Mouse (Mus musculus) hindbrain, postnatal 0 days (tissue): Measurements from ENCODE around the gene Styxl1. TPM values are rescaled to one million over a fixed set of nuclear protein-coding genes. Genes with fewer than 3 reads are reported as not detected.

ENCODE experiments used
- ATAC-seq: fragments of 200-750 bp; cut with Nextera tagmentation; 2 replicates; pipeline ENCODE4 v1.8.0; 2017; ENCODE audit warnings: mild to moderate bottlenecking, moderate TSS enrichment, moderate library complexity
- DNase-seq: peaks from one replicate; pipeline ENCODE4 v3.0.0-alpha.2; 2015; ENCODE audit warnings: low spot score
- H3K27ac ChIP-seq: fragments of 300-500 bp; sonication (generic); 2 replicates; pipeline ENCODE4 v1.5.1; 2014; ENCODE audit warnings: mild to moderate bottlenecking
- H3K27me3 ChIP-seq: fragments of 300-500 bp; sonication (generic); 2 replicates; pipeline ENCODE4 v1.6.1; 2014; ENCODE audit warnings: low read length, mixed read lengths; ENCODE audit not compliant: insufficient read depth
- H3K36me3 ChIP-seq: fragments of 300-500 bp; sonication (generic); 2 replicates; pipeline ENCODE4 v1.6.1; 2014; ENCODE audit warnings: low read length, mixed read lengths; ENCODE audit not compliant: insufficient read depth
- H3K4me1 ChIP-seq: fragments of 300-500 bp; sonication (generic); 2 replicates; pipeline ENCODE4 v1.6.1; 2014; ENCODE audit warnings: antibody characterized with exemption, low read length, mixed read lengths; ENCODE audit not compliant: insufficient read depth
- H3K4me2 ChIP-seq: fragments of 300-500 bp; sonication (generic); 2 replicates; pipeline ENCODE4 v1.6.1; 2014; ENCODE audit warnings: low read depth, mild to moderate bottlenecking, low read length, moderate library complexity, mixed read lengths
- H3K4me3 ChIP-seq: fragments of 300-500 bp; sonication (generic); 2 replicates; pipeline ENCODE4 v1.5.1; 2014; ENCODE audit warnings: low read length
- H3K9ac ChIP-seq: fragments of 300-500 bp; sonication (generic); replicated peaks from 2 replicates; pipeline ENCODE4 v1.6.1; 2014; ENCODE audit warnings: mild to moderate bottlenecking, low read length, moderate library complexity, mixed read lengths
- H3K9me3 ChIP-seq: fragments of 300-500 bp; sonication (generic); 2 replicates; pipeline ENCODE4 v1.6.1; 2016; ENCODE audit warnings: low read length, mixed read lengths
- CTCF ChIP-seq: IDR thresholded peaks from 2 replicates; pipeline ENCODE4 v1.5.1; 2016; ENCODE audit warnings: antibody characterized with exemption, control low read depth, low read depth
- WGBS: fragments of 180-500 bp; shearing (Covaris S2); extraction: QIAGEN DNeasy Blood & Tissue Kit; methylation state at CpG from one replicate; pipeline ENCODE4 v1.1.7; 2014; 5-methylcytosine and 5-hydroxymethylcytosine counted together
- microRNA-seq, 2 experiments: library from miRNA; unstranded; fragments of <30 nt; microRNA quantifications; one replicate each; pipeline ENCODE4; 2016
- polyA plus RNA-seq: library from polyadenylated mRNA; unstranded; fragments of >200 nt; fragmentation: Nextera tagmentation; extraction: Ambion mirVana; gene quantifications from 2 replicates; pipeline ENCODE4 v1.2.1, GENCODE M21; 2015
- total RNA-seq: library from RNA; depleted of rRNA; stranded (reverse); fragments of >200 nt; gene quantifications from 2 replicates; pipeline ENCODE4 v1.2.3, GENCODE M21; 2014; rRNA removed

The Styxl1 gene
- total and polyA plus RNA-seq, 2 experiments from 2014 or later, result 0.10 to 0.61 TPM

DNA sequence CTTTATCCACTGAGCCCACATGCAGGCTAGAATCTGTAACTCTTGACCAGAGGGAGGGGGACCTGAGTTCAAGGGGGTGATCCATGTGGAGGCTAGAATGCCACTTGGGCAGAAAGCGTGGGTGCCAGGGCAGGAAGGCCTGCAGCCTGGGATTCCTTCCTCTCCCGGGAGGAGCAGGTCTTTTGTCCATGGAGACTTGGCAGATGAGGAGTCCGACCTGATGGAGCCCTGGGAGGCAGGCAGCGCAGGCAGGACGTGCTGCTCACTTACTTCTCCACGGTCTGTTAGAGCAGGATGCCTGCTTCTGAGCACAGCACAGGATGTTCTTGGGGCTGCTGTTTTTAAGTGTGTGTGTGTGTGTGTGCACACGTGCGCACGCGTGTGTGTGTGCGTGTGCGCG lies 71.1 kb downstream of the Styxl1 start:
- no peaks in the 10 kb centered on the region; the same call in 1 of the 2 replicates for H3K36me3 ChIP-seq
- no peaks in the 10 kb centered on the region for H3K27me3 ChIP-seq
- H3K9ac ChIP-seq, result no peak overlapping the region
- no peak overlapping the region for H3K4me3 ChIP-seq
- no peaks in the 10 kb centered on the region for H3K4me1 ChIP-seq
- DNase-seq (no peak), ATAC-seq (no peak)
- no peak for TF ChIP-seq CTCF
- no peak overlapping the region for H3K4me2 ChIP-seq
- H3K9me3 ChIP-seq, result no peaks in the 10 kb centered on the region
- H3K27ac ChIP-seq, result no peak overlapping the region
- WGBS, result 91% methylated on average over 13 of the region's 13 CpGs

GRCm38 (mm10) chr5:135705383-135705782 lies 72.8 kb downstream of the Styxl1 start:
- H3K9ac ChIP-seq, result no peak overlapping the region
- no peaks in the 10 kb centered on the region for H3K9me3 ChIP-seq
- H3K4me3 ChIP-seq, result no peak overlapping the region
- 92% methylated on average over 4 of the region's 4 CpGs for WGBS
- no peak for ATAC-seq
- no peaks in the 10 kb centered on the region for H3K4me1 ChIP-seq
- no peak overlapping the region for H3K27ac ChIP-seq
- TF ChIP-seq CTCF, result no peak
- no peak overlapping the region for H3K4me2 ChIP-seq
- no peaks in the 10 kb centered on the region for H3K27me3 ChIP-seq
- no peaks in the 10 kb centered on the region; the same call in 1 of the 2 replicates for H3K36me3 ChIP-seq
- DNase-seq, result no peak

DNA sequence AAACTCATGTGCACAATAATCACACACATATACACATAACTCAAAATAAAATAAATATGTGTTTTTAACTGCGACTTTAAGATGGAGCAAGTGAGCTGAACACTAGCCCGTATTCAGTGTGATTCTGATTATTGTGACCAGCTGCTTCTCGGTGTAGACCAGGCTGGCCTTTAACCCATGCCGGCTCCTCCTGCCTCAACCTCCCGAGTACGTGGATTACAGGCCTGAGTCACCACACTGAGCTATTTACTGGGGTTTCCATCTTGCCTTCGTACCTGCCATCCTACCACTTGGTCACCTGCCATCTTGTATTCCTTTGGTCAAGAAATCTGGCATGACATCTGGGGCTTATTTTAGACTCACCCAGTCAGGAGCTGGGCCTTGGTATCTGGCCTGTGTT lies 74.8 kb downstream of the Styxl1 start:
- Histone ChIP-seq H3K9me3 (no peaks in the 10 kb centered on the region), H3K4me2 (no peak overlapping the region), H3K9ac (no peak overlapping the region), H3K4me1 (no peaks in the 10 kb centered on the region), H3K27me3 (no peaks in the 10 kb centered on the region), H3K27ac (no peak overlapping the region), H3K4me3 (no peak overlapping the region), H3K36me3 (no peaks in the 10 kb centered on the region; the same call in 1 of the 2 replicates)
- no peak for DNase-seq
- 91% methylated on average over 7 of the region's 7 CpGs for WGBS
- no peak for ATAC-seq
- TF ChIP-seq CTCF, result no peak

GRCm38 (mm10) chr5:135702682-135703192 lies 75.4 kb downstream of the Styxl1 start:
- DNase-seq (no peak), ATAC-seq (no peak)
- Histone ChIP-seq H3K27me3 (no peaks in the 10 kb centered on the region), H3K4me2 (no peak overlapping the region), H3K27ac (no peak overlapping the region), H3K36me3 (no peaks in the 10 kb centered on the region; the same call in 1 of the 2 replicates), H3K9me3 (no peaks in the 10 kb centered on the region), H3K9ac (no peak overlapping the region), H3K4me3 (no peak overlapping the region), H3K4me1 (no peaks in the 10 kb centered on the region)
- 66% methylated on average over 15 of the region's 15 CpGs for WGBS
- TF ChIP-seq CTCF, result no peak

- ATAC-seq, result no peak
- 91% methylated on average over 6 of the region's 6 CpGs for WGBS
- H3K4me1 ChIP-seq, result no peaks in the 10 kb centered on the region
- no peak overlapping the region for H3K9ac ChIP-seq
- no peaks in the 10 kb centered on the region; the same call in 1 of the 2 replicates for H3K36me3 ChIP-seq
- TF ChIP-seq CTCF, result no peak
- no peaks in the 10 kb centered on the region for H3K9me3 ChIP-seq
- H3K27ac ChIP-seq, result no peak overlapping the region
- H3K4me3 ChIP-seq, result no peak overlapping the region
- DNase-seq, result no peak
- no peak overlapping the region for H3K4me2 ChIP-seq
- no peaks in the 10 kb centered on the region for H3K27me3 ChIP-seq
These were observed 76.0 kb downstream of the Styxl1 start for GRCm38 (mm10) chr5:135702190-135702589.

DNA sequence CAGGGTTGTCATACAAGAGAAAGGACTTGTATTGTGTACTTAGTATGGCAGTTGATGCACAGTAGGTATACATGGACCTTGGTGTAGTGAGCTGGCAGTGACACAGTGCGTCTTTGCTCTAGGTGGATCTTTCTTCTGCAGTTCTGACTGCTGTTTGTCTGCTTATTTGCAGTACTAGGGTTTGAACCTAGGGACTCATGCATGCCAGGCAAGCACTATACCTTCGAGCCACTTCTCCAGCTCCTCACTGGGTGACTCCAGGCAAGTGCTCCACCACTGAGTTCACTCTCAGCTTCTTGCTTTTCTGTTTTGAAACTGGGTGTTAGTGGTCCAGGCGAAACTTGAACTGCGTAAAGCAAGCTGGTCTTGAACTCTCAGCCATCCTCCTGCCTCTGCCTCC lies 76.6 kb downstream of the Styxl1 start:
- Histone ChIP-seq H3K9ac (no peak overlapping the region), H3K4me3 (no peak overlapping the region)

DNA sequence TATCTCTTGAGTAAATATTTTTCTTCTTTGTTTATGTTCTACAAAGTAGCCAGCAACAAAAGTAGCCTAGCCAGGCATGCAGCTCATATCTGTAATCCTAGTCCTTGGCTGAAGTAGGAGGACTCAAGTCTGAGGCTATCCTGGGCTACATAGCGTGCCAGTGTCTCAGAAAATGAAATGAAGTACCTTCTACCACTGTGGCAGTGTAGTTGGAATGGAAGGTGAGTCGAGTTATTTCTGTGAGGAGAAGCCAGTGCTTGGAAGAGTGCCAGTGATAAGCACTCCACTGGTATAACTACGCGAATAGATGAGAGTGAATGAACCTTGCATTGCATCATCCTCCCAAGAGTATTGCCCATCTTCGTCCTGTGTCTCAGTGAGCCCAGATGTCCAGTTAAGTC lies 80.5 kb downstream of the Styxl1 start:
- no peak overlapping the region for H3K4me2 ChIP-seq
- H3K27ac ChIP-seq, result no peak overlapping the region
- H3K36me3 ChIP-seq, result no peaks in the 10 kb centered on the region
- no peak overlapping the region for H3K9ac ChIP-seq
- WGBS, result 84% methylated on average over 5 of the region's 5 CpGs
- no peaks in the 10 kb centered on the region for H3K9me3 ChIP-seq
- H3K4me3 ChIP-seq, result no peak overlapping the region
- no peak for TF ChIP-seq CTCF
- ATAC-seq (no peak), DNase-seq (no peak)
- H3K27me3 ChIP-seq, result no peaks in the 10 kb centered on the region
- H3K4me1 ChIP-seq, result no peaks in the 10 kb centered on the region

More for the DNA sequence above, 76.6 kb downstream of the Styxl1 start:
- Histone ChIP-seq H3K27me3 (no peaks in the 10 kb centered on the region), H3K9me3 (no peaks in the 10 kb centered on the region), H3K27ac (no peak overlapping the region), H3K4me1 (no peaks in the 10 kb centered on the region), H3K4me2 (no peak overlapping the region), H3K36me3 (no peaks in the 10 kb centered on the region)
- DNase-seq (no peak), ATAC-seq (no peak)
- no peak for TF ChIP-seq CTCF
- WGBS, result 98% methylated on average over 4 of the region's 4 CpGs

Small RNAs within 50 kb of the gene (microRNA-seq; reads per million reads assigned to microRNA genes)
- gene Mir7034, result 0.35 to 0.36 reads per million in 2 experiments

Other genes starting within 250 kb of the Styxl1 start
- 103 and 110 TPM in 2 replicates for gene Hip1, start 233.3 kb downstream of the Styxl1 start, total RNA-seq
- 26.9 and 28.3 TPM in 2 replicates for gene Hip1, start 233.3 kb downstream of the Styxl1 start, polyA plus RNA-seq
- gene Ccl26, start 214.8 kb downstream of the Styxl1 start, total RNA-seq, result not detected in 2 replicates
- gene Ccl26, start 214.8 kb downstream of the Styxl1 start, polyA plus RNA-seq, result not detected in 2 replicates
- 0.26 TPM in 1 of 2 replicates, not detected in the other for gene Ccl24, start 205.3 kb downstream of the Styxl1 start, total RNA-seq
- gene Ccl24, start 205.3 kb downstream of the Styxl1 start, polyA plus RNA-seq, result 1.9 and 2.5 TPM in 2 replicates
- 29.1 and 34.2 TPM in 2 replicates for gene Rhbdd2, start 145.8 kb downstream of the Styxl1 start, total RNA-seq
- 127 and 130 TPM in 2 replicates for gene Rhbdd2, start 145.8 kb downstream of the Styxl1 start, polyA plus RNA-seq
- gene Por, start 108.4 kb downstream of the Styxl1 start, total RNA-seq, result 71.7 and 71.8 TPM in 2 replicates
- 69.3 and 71.4 TPM in 2 replicates for gene Por, start 108.4 kb downstream of the Styxl1 start, polyA plus RNA-seq
- gene Tmem120a, start 33.9 kb downstream of the Styxl1 start, total RNA-seq, result 52.8 and 71.7 TPM in 2 replicates
- 83.2 and 89.7 TPM in 2 replicates for gene Tmem120a, start 33.9 kb downstream of the Styxl1 start, polyA plus RNA-seq
- gene Mdh2, start 95 bp upstream of the Styxl1 start, total RNA-seq, result 165 and 169 TPM in 2 replicates
- 732 and 760 TPM in 2 replicates for gene Mdh2, start 95 bp upstream of the Styxl1 start, polyA plus RNA-seq
- gene Srrm3, start 28.5 kb upstream of the Styxl1 start, total RNA-seq, result 75.8 and 106 TPM in 2 replicates
- 50.8 and 55.7 TPM in 2 replicates for gene Srrm3, start 28.5 kb upstream of the Styxl1 start, polyA plus RNA-seq
- gene Hspb1, start 109.5 kb upstream of the Styxl1 start, total RNA-seq, result 29.4 and 29.6 TPM in 2 replicates
- gene Hspb1, start 109.5 kb upstream of the Styxl1 start, polyA plus RNA-seq, result 28.0 and 30.0 TPM in 2 replicates
- 334 and 336 TPM in 2 replicates for gene Ywhag, start 156.2 kb upstream of the Styxl1 start, total RNA-seq
- gene Ywhag, start 156.2 kb upstream of the Styxl1 start, polyA plus RNA-seq, result 734 and 782 TPM in 2 replicates
- 6.5 and 18.9 TPM in 2 replicates for gene Ssc4d, start 196.1 kb upstream of the Styxl1 start, total RNA-seq
- 3.6 and 3.8 TPM in 2 replicates for gene Ssc4d, start 196.1 kb upstream of the Styxl1 start, polyA plus RNA-seq
- 0.10 TPM in 1 of 2 replicates, not detected in the other for gene Zp3, start 201.7 kb upstream of the Styxl1 start, total RNA-seq
- gene Zp3, start 201.7 kb upstream of the Styxl1 start, polyA plus RNA-seq, result 0.18 and 0.39 TPM in 2 replicates
- gene Dtx2, start 216.4 kb upstream of the Styxl1 start, total RNA-seq, result 23.5 and 28.6 TPM in 2 replicates
- gene Dtx2, start 216.4 kb upstream of the Styxl1 start, polyA plus RNA-seq, result 17.4 and 17.9 TPM in 2 replicates